Mouse (Mus musculus) 3T3-L1 (cell line): ENCODE measurements around the gene Cib1.

Experiments
- DNase-seq: peaks from one replicate; pipeline ENCODE4 v3.0.0-alpha.2; 2015; ENCODE audit warnings: low read depth, low spot score

Gene Cib1

GRCm38 (mm10) chr7:80232489-80233029 lies at the start of gene Cib1, which contains the start of gene Gdpgp1:
TSS of gene Cib1 (minus strand) at chr7:80232813.
TSS of gene Gdpgp1 (plus strand) at chr7:80232865.
- DNase-seq: peak; percentile 88

GRCm38 (mm10) chr7:80281646-80282045 lies 49.0 kb upstream of the Cib1 start:
- no peak for DNase-seq

GRCm38 (mm10) chr7:80280998-80281397 lies 48.4 kb upstream of the Cib1 start:
- DNase-seq: no peak

- no peak for DNase-seq
Measured at GRCm38 (mm10) chr7:80280032-80280431, 47.4 kb upstream of the Cib1 start.

- DNase-seq: no peak
Measured at GRCm38 (mm10) chr7:80276374-80276773, 43.8 kb upstream of the Cib1 start.

GRCm38 (mm10) chr7:80273456-80273855 lies 40.8 kb upstream of the Cib1 start:
- no peak for DNase-seq

GRCm38 (mm10) chr7:80269751-80270255 lies 37.2 kb upstream of the Cib1 start:
- DNase-seq: peak; percentile 55

GRCm38 (mm10) chr7:80268897-80269750 lies 36.5 kb upstream of the Cib1 start, which contains the start of gene Vps33b:
TSS of gene Vps33b (plus strand) at chr7:80269649.
- peak; percentile 93 for DNase-seq

GRCm38 (mm10) chr7:80267764-80268163 lies 35.2 kb upstream of the Cib1 start:
- no peak for DNase-seq

- DNase-seq: no peak
Measured at GRCm38 (mm10) chr7:80264606-80265005, 32.0 kb upstream of the Cib1 start.

GRCm38 (mm10) chr7:80261372-80261990 lies 28.9 kb upstream of the Cib1 start:
- peak; percentile 49 for DNase-seq

- peak; percentile 92 for DNase-seq
Measured at GRCm38 (mm10) chr7:80260625-80261371, 28.2 kb upstream of the Cib1 start, which contains the start of gene Ngrn. TSS of gene Ngrn (plus strand) at chr7:80261215.

GRCm38 (mm10) chr7:80257706-80258105 lies 25.1 kb upstream of the Cib1 start:
- DNase-seq: no peak

GRCm38 (mm10) chr7:80255981-80256380 lies 23.4 kb upstream of the Cib1 start:
- peak; percentile 31 for DNase-seq

GRCm38 (mm10) chr7:80252886-80253285 lies 20.3 kb upstream of the Cib1 start:
- no peak for DNase-seq

GRCm38 (mm10) chr7:80252437-80252836 lies 19.8 kb upstream of the Cib1 start:
- DNase-seq: peak; percentile 9

- no peak for DNase-seq
Measured at GRCm38 (mm10) chr7:80246859-80247258, 14.2 kb upstream of the Cib1 start.

- DNase-seq: peak; percentile 97
Measured at GRCm38 (mm10) chr7:80246148-80246721, 13.6 kb upstream of the Cib1 start, which contains the start of gene Ttll13. TSS of gene Ttll13 (plus strand) at chr7:80246376.

GRCm38 (mm10) chr7:80244851-80245250 lies 12.2 kb upstream of the Cib1 start:
- no peak for DNase-seq

GRCm38 (mm10) chr7:80241661-80242060 lies 9.0 kb upstream of the Cib1 start:
- DNase-seq: no peak

GRCm38 (mm10) chr7:80238542-80238941 lies 5.9 kb upstream of the Cib1 start:
- DNase-seq: no peak
